Mouse (Mus musculus) layer of hippocampus, postnatal 10 days (tissue): ENCODE measurements at regions not wholly inside any gene's neighbourhood (a gene's known extent, or its start where the extent isn't known, plus 50 kb on each side); places are given as distances from the start of the nearest gene placed in this dataset.
A peak's percentile ranks its signal among the peaks of the same experiment; 100 is the strongest.

ENCODE experiments used
- DNase-seq, 2 experiments: peaks; one replicate each; pipeline ENCODE4 v3.0.0; 2021; ENCODE audit warnings: low spot score in 2 of 2

DNA sequence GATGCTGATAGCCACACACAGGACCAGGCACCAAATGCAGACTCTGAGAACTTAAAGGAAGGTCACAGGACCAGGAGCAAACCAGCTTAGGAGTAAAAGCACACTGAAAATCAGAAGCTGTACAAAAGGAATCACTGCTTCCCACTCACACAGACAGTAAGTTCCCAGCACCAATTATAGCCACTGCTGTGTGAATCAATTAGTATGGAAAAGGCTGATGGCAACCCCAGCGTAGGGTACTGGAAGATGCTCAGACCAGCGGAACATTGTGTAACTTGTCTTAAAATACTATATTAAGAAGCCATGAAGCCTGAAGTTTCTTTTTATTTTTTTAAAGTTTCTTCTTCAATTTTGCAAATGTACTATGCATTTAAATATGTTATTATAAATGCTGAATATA, 115.8 kb downstream of the Lnpk start:
- DNase-seq = no peak

DNA sequence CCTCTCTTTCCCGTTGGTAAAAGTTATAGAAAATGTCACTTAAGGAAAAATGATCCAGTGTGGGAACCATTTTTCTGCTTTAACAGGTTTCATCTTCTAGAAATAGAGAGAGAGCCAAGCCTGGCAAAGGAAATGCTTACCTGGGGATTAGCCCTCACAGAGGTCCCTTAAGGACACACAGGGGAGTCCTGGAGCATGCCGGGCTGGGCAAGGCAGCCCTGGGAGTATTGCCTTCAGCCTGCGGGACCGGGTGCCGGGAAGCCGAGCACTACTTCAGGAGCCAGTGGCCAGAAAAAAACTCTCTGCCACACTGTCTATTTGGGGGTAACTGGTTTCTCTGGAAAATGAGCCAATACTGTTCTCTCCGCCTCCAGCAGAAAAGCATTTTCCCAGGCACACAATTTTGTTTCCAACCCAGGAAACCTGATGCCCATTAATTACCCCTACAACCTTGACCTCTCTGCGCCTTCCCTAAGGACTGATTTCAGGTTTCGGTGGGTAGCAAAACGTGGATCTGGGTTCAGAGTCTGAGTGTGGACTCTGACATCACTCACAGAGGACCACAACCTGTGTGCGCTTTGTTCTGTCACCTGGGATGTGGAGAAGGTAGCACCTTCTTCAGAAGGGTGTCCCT, 117.9 kb downstream of the Lnpk start:
- DNase-seq = no peak

DNA sequence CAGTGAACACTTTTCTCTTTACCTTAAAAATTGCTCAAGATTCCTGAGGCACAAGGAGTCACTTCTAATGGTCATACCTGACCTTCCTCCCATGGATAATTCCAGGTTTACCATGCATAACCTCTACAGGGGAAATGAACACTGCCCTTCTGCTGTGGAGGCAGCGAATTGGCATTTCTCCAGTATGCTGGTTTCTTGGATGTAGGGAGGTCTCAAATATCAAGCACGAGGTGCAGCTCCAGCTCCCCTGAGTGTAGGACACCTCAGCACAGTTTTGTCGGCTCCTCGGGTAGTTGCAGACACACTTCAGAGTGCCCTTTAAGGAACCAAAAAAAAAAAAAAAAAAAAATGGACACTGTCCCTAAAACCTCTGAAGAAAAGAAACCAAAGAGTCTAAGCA, 124.8 kb downstream of the Lnpk start:
- no peak for DNase-seq

DNA sequence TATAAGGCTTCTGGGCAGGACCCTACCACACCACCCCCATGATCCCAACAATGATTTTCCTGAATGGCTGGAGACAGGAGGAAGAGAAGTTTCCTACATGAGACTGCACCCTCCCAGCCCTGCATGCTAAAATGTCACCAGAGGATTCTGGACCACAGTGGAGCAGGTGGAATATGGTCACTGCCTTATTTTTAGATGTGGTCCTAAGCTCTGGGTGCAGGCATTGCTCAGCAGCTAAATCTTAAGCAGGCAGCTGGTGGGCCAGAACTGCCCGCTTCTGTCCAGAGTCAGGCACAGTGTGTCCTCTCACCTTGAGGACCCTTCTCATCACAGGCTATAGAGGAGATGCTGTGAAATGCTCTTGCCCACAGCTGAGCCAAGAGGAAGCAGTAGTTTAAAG, 126.6 kb downstream of the Lnpk start:
- DNase-seq = no peak

DNA sequence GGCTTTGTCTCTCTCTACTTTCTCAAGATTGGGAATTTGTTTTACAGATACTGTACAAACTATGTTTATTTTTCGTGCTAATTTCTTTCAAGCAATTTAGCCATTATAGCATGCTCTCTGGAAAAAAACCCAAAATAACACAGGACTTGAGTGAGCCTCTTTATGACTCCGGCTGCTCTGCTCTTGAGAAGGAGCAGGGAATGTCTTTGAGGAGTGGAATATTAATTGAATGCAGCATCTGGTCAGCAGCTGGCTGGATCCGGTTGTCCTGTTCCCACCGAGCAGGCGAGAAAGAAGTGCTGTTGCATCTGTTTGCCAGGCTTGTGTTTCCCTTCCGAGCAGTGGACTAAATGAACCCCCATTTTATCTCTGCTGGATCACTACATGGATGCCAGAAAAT, 127.7 kb downstream of the Lnpk start:
- DNase-seq = peak in 1 of 2 experiments; percentile 21

DNA sequence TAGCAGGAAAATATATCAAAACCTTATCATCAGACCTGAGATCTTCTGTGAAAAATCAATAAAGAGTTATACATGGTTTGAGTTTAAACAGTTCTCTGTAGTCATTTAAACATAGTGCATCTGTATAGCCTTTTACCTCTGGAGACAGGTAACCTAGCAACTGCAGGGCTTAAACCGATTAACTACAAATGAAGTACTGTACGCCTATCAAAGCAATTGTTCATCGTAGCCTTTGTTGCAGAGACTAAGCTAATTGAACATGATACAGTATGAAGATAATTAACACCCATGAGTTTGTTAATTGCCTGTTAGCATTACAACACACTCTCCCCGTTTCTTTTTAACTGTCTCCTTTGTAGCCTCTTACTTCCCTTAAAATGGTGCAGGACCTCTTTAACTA, 128.2 kb downstream of the Lnpk start:
- no peak for DNase-seq

DNA sequence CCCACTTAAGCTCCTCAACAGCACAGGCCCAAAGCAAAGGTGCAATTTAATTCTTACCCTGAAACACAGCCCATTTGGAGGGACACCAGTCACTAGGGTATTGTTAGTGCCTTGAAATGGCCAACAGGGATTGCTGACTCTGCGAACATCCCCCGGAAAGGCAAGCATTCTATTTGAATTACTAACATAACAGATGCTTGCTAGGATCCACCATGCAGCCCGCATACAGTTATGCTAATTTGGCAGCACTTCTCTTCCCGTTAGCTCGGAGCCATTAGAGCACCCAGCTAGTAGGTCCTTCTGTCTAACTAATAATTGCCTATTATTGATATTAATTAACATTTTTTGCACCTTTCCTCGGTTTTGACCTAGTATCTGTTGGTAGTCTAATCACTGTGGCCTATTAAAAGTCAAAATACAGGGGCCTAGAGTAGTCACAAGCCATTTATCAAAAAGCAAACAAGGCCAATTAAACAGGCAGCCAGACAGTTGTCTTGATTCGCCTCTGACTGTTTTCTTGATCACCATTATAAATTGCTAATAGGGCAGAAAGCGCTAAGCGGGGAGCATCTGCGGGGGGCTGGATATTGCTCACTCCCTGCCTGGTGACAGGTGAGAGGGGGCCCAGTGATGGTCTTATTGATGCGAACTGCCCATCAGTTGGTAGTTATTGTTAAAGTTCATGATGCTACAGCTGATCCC, 129.0 kb downstream of the Lnpk start:
- peak in 1 of 2 experiments; percentile 29 for DNase-seq

DNA sequence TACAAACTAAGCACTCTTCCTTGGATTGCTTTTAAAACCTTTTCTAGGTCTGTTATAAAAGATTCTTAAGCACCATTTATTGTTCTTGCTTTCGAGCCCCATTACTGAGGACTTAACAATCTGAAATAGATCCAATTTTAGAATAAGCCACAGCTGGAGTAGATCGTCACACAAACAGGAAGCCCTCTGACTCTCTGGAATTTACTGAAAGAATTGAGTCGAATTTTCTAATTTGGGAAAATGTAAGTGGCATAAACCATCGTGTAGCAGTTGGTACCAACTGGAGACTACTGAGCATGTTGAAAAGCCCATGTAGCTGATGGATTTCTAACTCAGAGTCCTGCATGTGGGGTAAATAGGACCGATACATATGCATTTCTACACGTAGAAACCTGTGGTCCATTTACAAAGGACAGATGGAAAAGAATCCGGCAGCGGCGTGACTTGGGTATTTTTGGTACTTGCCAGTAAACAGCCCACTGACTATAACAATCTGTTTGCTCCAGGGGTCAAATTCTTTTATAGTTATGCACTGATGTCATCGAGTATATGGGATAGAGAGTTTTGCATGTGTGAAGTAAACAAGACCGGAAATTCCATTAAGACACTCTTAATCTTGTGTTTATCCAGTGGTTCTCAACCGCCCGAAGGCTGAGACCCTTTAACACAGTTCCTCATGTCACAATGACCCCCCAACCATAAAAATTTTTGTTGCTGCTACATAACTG, 143.9 kb downstream of the Lnpk start:
- DNase-seq = no peak

DNA sequence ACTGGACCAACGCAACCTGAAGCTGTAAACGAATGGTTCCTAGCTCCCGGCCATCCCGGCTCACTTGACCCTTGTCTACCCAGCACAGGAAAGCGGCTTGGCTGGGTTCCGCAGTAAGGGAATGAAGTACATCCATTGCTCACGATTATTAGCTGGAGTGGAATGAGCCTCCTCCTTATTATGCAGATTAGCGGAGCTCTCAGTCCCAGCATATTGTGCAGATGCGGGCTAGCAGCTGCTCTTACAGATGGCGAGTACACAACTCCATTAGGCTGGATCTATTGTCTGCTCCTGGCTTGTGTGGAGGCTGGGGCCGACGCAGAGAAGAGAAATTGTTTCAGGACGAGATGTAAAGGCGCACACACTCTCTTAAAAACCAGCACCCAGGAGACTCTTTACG, 152.5 kb downstream of the Lnpk start:
- DNase-seq = peak; percentile 37 to 49

DNA sequence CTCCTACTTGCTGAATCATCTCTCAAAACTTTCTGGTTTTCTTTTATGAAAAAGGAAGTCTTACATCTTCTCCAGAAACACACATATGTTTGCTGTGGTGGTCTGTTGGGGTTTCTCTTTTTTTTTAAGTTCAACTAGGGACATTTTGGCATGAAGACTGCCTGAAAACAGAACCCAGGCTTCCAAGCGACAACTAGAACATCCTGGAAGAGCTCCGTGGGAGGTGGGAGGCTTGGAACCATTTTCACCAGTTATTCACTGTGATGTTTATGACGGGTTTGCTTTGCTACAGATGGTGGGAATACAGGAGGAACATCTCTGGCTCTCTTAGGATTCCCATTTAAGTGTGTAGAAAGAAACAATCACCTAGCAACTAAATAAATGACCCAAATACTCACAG, 154.5 kb downstream of the Lnpk start:
- DNase-seq = no peak

DNA sequence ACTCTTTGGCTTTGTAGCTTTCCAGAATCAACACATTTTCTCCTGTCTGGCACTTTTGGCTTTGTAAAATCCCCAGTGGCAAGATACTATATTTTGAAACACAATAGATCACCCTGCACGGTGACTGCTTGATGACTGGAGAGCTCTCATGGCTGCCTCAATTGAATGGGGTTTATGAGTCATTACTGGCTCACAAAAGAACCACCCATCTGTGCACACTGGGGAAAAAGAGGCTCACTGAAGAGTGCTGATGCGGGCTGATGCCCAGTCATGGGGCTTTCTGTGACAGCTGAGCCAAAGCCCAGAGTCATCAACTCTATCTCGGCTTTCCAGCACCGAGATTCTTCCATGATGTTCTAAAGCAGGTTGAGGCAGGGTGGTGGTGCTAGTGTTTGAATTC, 163.1 kb downstream of the Lnpk start:
- peak in 1 of 2 experiments; percentile 12 for DNase-seq

DNA sequence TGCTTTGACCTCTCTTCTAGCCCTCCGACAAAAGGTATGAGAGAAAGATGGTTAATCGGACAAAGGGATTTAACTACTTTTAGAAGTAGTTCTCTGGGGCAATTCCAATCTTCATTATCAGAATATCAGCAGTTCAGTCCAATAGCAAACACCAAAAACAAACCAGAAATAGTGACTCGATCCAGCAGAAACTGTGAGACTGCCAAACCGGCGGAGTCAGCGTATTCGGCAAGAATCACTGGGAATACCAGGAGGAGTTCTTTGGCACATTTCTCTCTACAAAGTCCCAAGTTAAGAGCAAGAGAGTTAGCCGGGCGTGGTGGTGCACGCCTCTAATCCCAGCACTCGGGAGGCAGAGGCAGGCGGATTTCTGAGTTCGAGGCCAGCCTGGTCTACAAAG, 164.5 kb downstream of the Lnpk start:
- DNase-seq = no peak

DNA sequence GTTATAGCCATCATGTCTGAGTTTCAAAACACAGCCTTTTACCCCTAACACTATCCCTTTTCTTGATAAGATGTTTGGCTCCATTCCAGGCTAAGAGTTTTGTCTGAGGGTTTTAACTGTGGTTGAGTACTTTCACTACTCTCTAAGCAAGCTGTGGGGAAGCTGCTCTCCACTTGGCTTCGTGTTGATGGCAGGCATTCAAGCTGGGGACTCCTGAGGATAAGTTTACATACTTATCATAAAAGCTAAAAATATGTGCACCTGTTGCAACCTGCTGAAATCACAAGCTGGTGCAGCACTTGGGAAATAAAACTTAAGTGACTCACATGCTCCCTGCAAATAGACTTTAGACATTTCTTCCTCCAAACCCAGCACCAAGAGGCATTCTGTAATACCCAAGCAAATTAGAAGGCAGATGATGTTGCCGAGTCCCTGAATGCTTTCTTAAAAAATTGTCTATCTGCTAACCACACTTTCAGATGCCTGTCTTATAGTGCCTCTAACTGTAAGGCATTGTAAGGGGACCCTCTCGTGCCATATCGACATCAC, 169.3 kb downstream of the Lnpk start:
- no peak for DNase-seq

DNA sequence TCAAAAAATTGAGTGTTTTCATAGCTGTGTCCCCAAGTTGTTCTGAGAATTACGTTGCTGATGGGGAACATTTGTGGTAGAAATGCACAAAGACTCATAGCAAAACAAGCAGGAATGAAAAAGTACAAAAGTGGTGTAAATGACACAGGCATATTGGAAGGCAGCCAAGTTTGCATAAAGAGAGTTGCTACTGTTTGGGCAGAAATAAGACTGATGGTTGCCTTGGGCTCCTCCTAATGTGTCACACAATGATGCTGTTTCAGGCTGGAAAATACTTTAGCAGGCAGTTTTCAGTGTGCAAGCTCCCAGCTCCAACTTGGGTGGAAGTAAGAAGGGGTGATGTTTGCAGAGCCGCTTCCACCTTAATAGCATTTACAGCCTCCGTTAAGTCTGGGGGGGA, 174.7 kb downstream of the Lnpk start:
- no peak for DNase-seq

DNA sequence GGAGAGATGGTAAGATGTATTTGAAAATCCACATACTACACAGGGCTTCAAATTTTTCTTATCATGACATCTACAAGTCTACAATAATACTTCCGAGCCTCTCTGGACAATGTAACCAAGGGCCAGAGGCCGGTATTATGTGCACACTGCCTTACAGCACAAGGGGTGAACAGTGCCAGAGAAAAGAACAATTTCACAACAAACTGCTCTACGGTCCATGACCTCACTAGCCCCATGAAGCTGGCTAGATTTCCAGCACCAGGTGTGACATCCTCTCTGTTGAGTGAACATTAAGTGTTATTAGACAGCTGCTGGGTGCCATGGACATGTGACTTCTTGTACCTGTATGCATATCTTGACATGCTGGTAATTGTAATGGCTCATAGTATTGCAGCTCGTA, 188.2 kb downstream of the Lnpk start:
- DNase-seq = no peak

DNA sequence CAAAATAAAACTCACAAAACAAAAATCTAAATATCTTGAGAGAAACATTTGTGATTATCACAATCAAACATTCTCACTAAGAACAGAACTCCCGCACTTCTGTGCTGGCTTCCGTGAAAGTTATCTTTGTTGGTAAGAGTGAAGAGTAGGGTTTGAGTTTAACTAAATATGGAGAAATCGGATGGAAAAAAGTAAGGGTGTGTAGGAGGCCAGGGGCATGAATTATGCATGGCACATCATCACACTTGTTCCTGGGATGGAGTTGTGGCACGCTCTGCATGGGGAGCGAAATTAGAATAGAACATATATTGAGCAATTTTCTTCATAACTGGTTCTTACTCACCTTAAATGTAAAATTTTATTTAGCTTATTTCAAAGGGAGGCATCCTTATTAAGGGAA, 191.2 kb downstream of the Lnpk start:
- DNase-seq = no peak

DNA sequence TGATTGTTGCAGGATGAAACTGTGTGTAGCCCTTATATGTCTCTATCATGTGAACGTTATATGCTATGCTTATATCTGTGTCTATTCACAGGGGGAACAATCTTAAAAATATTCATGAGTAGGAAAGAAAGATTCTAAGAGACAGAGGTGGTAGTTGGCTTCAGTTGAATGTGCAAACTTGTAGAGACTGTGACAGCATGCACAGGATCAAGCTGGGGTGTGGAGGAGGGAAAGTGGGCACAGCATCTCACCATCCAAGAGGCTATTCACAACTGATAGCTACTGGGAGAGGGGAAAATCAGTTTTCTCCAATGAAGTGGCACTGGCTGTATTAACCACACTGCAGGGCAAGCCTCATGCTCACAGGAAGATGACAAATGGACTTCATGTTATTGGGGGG, 194.3 kb downstream of the Lnpk start:
- DNase-seq = no peak

DNA sequence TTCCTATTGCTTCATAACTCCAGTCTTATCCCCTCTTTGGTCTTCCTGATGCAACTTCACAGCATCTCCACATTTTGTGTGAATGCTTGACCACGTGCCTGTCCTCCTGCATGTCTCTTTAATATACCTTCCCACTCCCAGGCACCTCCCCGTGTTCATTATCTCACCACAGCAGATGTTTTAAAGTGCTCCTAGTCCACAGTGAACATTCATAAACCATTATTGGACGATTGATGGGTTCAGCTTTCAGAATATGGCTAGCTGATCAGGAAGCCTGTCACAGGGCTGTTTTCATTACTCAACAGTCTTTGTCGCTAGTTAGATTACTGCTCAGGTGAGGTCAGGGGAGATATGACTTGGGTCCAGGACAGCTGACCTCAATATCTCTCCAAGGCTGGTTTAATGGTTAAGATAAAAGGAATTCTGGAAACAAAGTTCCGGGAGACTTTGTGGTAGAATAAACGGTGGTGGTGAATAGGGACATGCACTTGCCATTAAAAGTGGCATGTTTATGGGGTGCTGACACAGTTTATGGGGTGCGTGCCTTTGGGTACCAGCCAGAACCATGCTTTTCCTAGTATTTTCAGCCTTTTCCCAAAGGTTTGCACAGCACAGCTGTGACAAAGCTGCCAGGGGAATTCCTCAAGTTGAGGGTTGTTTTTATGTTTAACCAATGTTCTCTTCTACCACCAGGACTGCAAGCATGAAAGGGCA, 198.5 kb downstream of the Lnpk start:
- no peak for DNase-seq

DNA sequence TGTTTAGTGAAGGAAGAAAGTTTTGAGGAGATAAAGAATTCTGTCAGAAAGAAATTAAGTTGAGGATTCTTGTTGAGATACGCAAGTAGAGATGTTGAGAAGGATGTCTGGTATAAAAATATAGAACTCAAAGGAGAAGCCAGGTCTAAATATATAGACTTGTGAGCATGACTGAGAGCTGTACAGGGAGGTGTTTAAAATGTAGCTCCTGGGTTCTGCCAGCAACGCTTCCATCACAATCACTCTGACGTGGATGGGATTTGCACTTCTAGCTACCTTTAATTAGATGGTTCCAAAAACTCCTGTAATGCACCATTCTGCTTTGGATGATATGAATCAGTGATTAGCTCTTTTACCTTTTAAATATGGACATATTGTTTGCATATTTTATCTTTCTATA, 200.5 kb downstream of the Lnpk start:
- no peak for DNase-seq

DNA sequence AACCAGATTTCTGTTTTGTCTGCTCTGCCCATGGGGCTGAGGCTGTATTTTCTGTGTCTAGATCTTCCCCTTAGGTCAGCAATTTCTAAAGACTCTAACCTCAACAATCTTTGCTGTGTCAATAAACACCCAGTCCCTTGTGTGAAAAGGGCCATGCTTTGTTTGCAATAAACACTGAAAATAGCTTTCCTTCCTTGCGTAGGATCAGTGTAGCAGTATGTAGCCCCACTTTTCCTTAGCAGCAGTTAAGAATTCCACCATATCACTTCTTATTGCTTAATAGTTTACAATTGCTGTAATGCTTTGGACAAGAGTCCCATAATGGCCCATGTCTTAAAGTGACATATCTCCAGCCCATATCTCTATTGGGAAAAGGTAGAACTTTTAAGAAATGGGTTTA, 205.3 kb downstream of the Lnpk start:
- DNase-seq = no peak

DNA sequence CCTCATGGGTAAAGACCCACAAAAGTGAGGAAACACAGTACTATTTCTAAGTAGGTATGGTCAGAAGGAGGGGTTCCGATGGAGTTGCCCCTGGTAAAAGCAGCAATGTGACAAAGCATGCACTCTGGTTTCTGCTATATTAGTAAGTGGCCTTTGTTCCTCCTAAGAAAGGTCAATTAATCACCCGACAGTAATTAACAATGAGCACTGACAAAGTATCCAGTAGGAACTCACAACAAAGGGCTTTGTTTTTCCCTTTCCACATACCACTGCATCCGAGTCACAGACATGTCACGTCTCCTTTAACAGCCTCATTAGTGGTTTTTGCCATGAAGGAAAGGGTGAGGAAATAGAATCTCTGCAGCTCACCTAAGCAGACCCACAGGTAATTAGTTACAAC, 206.2 kb downstream of the Lnpk start:
- DNase-seq = no peak

DNA sequence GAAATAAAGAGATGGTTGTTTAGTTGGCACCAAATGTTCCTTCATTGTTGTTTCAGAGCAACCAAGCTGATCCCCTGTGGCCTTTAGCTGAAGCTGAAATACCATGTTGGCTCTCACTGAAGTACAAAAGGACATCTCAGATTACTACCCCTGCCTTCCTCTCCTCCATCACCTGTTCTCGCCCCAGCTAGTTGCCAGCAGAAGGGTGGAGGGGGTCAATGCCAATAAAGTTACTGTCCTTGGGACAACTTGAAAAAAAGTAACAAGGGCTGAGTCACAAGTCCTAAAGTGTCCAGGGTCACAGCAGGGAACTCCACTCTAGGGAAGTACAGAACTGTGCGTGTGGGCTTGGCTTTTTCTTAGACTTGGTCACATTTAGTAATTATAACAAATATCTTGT, 216.0 kb downstream of the Lnpk start:
- DNase-seq = no peak
